Mouse (Mus musculus) lung, adult 2 months (tissue): ENCODE data around the gene Babam2. TPM values are rescaled to one million over a fixed set of nuclear protein-coding genes. Genes with fewer than 3 reads are reported as not detected.

Source experiments
- DNase-seq: peaks from one replicate; pipeline ENCODE4 v3.0.0; 2022
- H3K4me1 ChIP-seq: fragments of 200-500 bp; 2 replicates; pipeline ENCODE4 v1.6.1; 2011; ENCODE audit warnings: low read length; ENCODE audit not compliant: control insufficient read depth, insufficient read depth
- H3K4me3 ChIP-seq: fragments of 200-500 bp; replicated peaks from 2 replicates; pipeline ENCODE3; 2011; ENCODE audit warnings: low read depth, mild to moderate bottlenecking, control low read depth, low read length; ENCODE audit errors: extremely low read depth
- CTCF ChIP-seq: fragments of 200-500 bp; IDR thresholded peaks from 2 replicates; pipeline ENCODE4 v1.5.1; 2011; ENCODE audit warnings: mild to moderate bottlenecking, low read length, control low read depth; ENCODE audit not compliant: insufficient read depth
- POLR2A ChIP-seq: fragments of 200-500 bp; IDR thresholded peaks from 2 replicates; pipeline ENCODE4 v1.6.1; 2011; ENCODE audit warnings: low read depth, mild to moderate bottlenecking, control low read depth, low read length, borderline replicate concordance; ENCODE audit errors: extremely low read depth
- WGBS: fragments of 180-500 bp; shearing (Covaris S2); methylation state at CpG from one replicate; pipeline ENCODE4 v1.1.7; 2018; 5-methylcytosine and 5-hydroxymethylcytosine counted together
- polyA plus RNA-seq: library from polyadenylated mRNA; depleted of rRNA; stranded (reverse); fragments of >200 nt; gene quantifications from 2 replicates; pipeline ENCODE4 v1.2.3, GENCODE M21; 2012

The Babam2 gene
- polyA plus RNA-seq, 1 experiment = 23.6 TPM

DNA sequence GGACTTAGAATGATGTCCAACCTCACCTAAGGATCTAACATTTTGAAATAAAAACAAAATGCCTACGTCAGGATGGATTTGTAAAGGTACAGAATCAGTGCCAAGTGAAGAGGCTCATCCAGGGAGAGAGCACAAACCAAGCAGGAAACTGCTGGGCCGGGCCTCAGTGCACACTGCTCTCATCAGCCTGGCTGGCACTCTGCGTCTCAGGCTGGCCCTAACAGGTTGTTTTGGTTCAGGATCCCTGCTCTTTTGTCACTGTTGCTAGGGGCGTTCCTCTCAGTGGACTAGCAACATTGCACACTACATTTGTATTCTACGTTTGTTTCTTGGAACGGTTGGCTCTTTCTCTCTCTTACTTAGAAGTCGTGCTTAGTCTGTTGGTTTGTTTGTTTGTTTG is 231.5 kb downstream of the Babam2 start:
- Histone ChIP-seq H3K4me1 (peaks cover 3% of the 10 kb centered on the region; the same call in 1 of the 2 replicates), H3K4me3 (no peak overlapping the region)
- DNase-seq = no peak
- TF ChIP-seq POLR2A (no peak), CTCF (no peak)
- WGBS = 59% methylated on average over 7 of the region's 7 CpGs

DNA sequence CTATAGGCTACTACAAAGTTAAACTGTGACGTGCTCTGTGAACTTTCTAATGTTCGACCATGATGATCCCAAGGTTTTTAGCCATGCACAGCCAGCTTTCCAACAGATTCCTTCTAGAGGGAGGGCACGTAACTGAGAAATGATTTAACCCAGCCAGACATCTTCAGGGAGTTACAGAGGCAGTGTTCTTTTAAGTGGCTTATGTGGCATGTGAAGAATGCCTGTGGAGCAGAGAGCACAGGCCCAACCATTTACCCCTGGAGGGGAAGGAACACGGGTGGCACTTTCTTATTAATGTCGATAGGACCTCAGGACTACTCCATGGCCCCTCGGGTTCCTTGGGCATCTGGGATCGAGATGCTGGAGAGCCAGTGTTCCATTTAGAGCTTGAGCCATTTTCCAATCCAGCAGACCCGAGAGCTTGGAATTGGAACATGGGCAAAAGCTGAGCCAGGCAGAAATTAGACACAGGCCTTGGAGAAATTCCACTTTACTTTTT is 233.7 kb downstream of the Babam2 start:
- peaks cover 3% of the 10 kb centered on the region; the same call in 1 of the 2 replicates for H3K4me1 ChIP-seq
- no peak for DNase-seq
- TF ChIP-seq CTCF (no peak), POLR2A (no peak)

DNA sequence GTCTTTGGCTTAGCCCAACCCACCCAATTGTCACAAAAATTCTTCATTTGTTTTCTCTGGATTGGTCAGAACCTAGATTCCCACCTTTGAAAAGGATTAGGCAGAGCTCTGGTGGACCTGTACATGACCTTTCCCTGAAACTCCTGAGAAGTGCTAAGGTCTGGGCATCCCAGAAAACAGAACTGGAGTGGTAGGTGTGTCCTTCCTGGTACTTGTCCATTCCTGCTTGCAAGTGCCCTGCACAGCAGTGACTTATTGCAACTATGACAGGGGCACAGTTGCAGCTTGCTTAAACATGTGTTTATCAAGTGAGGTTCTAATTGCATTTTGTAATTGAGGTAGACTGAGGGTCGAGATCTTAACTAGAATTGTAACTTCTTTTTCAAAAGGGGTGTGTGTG is 234.2 kb downstream of the Babam2 start:
- no peak for TF ChIP-seq CTCF
- no peak for TF ChIP-seq POLR2A
- WGBS = 75% methylated on average over 1 of the region's 1 CpGs
- Histone ChIP-seq H3K4me3 (no peak overlapping the region), H3K4me1 (peaks cover 3% of the 10 kb centered on the region; the same call in 1 of the 2 replicates)
- DNase-seq = no peak

More for the DNA sequence above, 233.7 kb downstream of the Babam2 start:
- no peak overlapping the region for H3K4me3 ChIP-seq
- 65% methylated on average over 8 of the region's 8 CpGs for WGBS

DNA sequence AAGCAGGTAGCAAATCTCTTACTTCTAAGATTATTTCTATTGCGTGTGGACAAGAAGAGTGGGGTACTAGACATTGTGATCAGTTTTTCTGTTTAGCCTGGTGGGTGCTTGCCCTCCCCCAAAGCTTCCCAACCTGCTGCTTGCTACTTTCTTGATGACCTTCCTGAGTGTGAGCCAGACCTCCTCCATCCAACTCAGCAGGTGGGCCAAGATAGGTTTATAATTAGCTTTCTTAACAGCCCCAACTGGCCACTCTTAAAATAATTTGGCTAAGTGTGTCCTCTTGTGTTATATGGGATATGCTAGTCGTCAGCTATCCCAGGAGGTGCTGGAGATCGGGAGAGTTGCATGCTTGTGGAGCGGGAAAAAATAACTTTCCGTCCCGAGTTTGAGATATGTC is 235.8 kb downstream of the Babam2 start:
- no peak for DNase-seq
- Histone ChIP-seq H3K4me3 (no peak overlapping the region), H3K4me1 (peaks cover 3% of the 10 kb centered on the region; the same call in 1 of the 2 replicates)
- 90% methylated on average over 6 of the region's 6 CpGs for WGBS
- no peak for TF ChIP-seq POLR2A

DNA sequence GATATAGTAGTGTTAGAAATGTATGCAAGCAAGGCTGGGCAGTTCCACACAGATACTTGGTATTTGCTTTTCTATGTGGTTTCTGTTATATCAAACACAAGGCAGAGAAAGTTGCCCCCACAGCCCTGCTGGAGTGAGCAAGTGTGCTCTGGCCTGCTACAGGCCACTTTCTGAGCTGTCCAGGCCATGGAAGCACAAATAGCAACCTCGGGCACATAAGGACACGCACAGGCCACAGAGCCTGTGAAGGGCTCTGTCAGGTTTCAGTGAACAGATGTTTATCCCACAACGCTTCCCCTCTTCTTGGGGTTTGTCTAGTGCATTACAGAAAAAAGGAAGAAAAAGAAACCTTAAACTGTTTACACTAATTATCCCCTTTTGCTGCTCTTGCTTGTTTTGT is 236.9 kb downstream of the Babam2 start:
- peaks cover 3% of the 10 kb centered on the region; the same call in 1 of the 2 replicates for H3K4me1 ChIP-seq
- no peak for DNase-seq
- TF ChIP-seq CTCF (no peak), POLR2A (no peak)
- 74% methylated on average over 3 of the region's 3 CpGs for WGBS
- H3K4me3 ChIP-seq = no peak overlapping the region

DNA sequence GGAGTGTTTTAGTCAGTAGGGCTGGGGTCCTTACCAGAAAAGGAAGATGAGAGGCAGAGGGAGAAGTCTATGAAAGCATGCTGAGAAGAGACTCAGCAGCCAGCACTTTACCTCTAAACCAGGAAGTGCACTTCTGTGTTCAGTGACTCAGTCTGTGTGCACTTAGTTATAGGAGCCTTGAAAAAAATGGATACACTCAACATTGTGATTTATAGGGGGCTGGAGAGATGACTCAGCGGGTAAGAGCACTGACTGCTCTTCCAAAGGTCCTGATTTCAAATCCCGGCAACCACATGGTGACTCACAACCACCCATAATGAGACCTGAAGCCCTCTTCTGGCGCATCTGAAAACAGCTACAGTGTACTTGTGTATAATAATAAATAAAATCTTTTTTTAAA is 238.5 kb downstream of the Babam2 start:
- TF ChIP-seq CTCF = no peak
- TF ChIP-seq POLR2A = no peak
- 91% methylated on average over 3 of the region's 3 CpGs for WGBS
- no peak for DNase-seq
- Histone ChIP-seq H3K4me1 (peaks cover 3% of the 10 kb centered on the region; the same call in 1 of the 2 replicates), H3K4me3 (no peak overlapping the region)

DNA sequence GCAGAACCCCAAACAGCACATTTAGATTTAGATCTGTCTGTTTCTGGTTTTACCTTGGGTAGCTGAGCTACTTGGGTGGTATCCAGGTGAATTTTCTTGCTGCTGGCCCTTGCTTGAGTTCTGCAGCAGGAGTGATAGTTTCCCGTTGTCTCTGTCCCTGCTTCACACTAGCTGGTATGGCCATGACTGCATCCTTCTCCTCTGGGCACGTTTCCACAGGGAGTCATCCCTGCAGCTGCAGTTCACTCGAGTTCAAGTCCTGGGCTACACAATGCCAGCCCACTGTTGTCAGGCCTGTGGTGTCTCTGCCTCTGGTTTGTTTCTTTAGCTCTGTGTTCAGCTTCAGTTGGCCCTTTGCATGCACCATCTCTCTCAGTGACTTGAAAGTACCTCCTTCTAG is 239.0 kb downstream of the Babam2 start:
- no peaks in the 10 kb centered on the region; the same call in 1 of the 2 replicates for H3K4me1 ChIP-seq
- no peak for DNase-seq
- 76% methylated on average over 3 of the region's 3 CpGs for WGBS
- no peak overlapping the region for H3K4me3 ChIP-seq
- no peak for TF ChIP-seq CTCF
- no peak for TF ChIP-seq POLR2A

DNA sequence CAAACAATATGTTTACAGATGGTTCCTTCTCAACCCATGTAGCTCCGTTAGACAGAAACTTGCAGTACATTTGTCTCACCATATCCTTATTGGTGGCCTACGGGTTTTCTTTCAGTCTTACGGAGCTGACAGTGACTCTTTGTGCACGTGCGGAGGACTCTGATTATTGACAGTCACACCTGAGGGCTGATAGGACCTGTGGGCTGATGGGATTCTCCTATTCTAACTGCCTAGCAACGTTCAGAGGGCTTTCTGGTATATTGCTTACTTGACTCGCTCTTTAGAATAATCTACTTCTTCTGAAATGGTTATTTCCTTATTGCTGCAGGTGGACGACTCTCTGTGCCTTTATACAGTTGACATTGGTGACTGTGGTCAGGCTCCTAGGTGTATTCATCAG is 243.4 kb downstream of the Babam2 start:
- 92% methylated on average over 8 of the region's 8 CpGs for WGBS
- TF ChIP-seq CTCF (no peak), POLR2A (no peak)
- no peaks in the 10 kb centered on the region; the same call in 1 of the 2 replicates for H3K4me1 ChIP-seq
- H3K4me3 ChIP-seq = no peak overlapping the region
- DNase-seq = no peak

DNA sequence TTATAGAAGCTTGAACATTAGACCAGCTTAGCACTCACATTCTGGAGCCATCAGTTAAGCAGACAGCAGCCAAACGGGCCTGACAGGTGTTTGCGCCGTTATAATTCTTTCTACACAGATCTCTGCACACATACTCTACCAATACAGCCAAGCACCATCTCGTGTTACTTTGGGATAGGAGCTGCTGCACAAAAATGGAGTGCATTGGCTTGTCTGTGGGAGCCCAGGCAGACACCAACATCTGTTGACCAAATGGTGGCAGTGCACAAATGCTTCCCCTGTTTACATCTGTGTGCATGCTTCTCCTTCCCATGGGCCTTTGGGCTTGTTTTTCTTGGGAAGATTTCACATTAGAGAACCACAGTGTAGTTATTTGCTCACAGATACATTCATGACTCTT is 249.7 kb downstream of the Babam2 start:
- DNase-seq = no peak
- H3K4me1 ChIP-seq = no peaks in the 10 kb centered on the region
- H3K4me3 ChIP-seq = no peak overlapping the region
- WGBS = 55% methylated on average over 4 of the region's 4 CpGs
- no peak for TF ChIP-seq POLR2A
- TF ChIP-seq CTCF = no peak

DNA sequence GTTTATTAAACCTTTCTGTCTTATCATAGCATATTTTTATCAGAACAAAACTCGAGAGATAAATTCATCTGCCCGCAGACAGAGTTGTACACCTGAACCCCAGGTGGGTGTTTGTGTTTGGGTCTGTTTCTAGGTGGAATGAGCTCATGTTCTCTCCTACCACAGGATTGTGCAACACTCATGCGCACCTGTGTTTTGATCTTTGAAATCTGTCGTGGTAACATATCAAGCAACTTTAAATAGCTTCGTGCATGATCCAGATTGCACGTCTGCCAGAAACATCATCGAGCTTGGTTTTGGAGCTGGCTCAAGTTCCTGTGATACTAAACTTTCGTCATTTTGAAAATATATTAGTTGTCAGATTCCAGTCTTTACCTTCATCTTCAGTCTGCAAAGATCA is 251.9 kb downstream of the Babam2 start:
- DNase-seq = no peak
- TF ChIP-seq POLR2A (no peak), CTCF (no peak)
- 59% methylated on average over 8 of the region's 8 CpGs for WGBS

DNA sequence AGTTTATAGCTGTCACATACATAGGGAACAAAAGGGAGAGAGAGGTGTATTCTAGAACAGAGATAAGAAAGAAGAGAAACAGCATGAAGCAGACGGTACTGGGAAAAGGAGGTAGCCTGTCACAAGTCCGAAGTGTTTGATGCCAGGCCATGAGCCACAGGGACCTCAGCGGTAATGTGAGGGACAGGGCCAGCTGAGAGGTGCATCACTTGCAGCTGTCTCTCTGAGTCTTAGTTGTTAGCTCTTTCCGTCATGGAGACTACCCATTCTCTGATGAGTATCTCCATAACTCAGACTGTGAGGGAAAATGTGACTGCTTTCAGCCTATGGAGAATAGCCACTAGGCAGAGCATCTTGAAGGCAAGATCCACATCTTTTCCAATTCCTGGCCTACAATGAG is 253.0 kb downstream of the Babam2 start:
- Histone ChIP-seq H3K4me1 (no peaks in the 10 kb centered on the region), H3K4me3 (no peak overlapping the region)
- no peak for DNase-seq
- WGBS = 91% methylated on average over 4 of the region's 4 CpGs
- TF ChIP-seq CTCF = no peak
- no peak for TF ChIP-seq POLR2A

More for the DNA sequence above, 251.9 kb downstream of the Babam2 start:
- Histone ChIP-seq H3K4me1 (no peaks in the 10 kb centered on the region), H3K4me3 (no peak overlapping the region)
